Mouse (Mus musculus): Measurements from ENCODE around the gene Laptm4a. TPM values are rescaled to one million over a fixed set of nuclear protein-coding genes. Genes with fewer than 3 reads are reported as not detected.

The Laptm4a gene
- total and polyA plus RNA-seq, 2 experiments from 2014 or later = 168 to 270 TPM

DNA sequence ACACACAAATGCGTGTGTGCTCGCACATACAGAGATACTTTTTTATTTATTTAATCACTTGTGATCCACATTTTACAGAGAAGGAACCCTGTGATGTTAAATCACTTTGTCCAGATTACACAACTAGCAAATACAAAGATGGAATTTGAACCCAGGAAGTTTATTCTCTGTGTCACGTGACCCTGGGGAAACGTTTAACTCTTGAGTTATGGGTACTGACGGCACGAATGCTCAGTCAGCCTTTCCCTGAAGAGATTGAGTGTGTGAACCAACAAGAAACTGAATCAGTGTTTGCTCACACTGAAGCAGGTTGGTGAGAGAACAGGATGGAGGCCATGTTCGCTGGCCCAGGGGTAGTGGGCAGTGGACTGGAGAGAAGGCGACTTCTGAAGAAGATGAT is 39.1 kb upstream of the Laptm4a start:
- DNase-seq = no peak
- TF ChIP-seq CTCF (IDR thresholded peaks at IDR 0.05; ENCODE audit: low read depth) = no peak
- H3K4me3 ChIP-seq (ENCODE audit: low read depth, low read length) = no peak overlapping the region
- no peaks in the 10 kb centered on the region for H3K4me1 ChIP-seq (ENCODE audit: insufficient read depth)
- no peaks in the 10 kb centered on the region for H3K9me3 ChIP-seq (ENCODE audit: low read length)
- H3K27ac ChIP-seq (ENCODE audit: low read depth, low read length) = no peak overlapping the region
- H3K36me3 ChIP-seq (ENCODE audit: insufficient read depth) = no peaks in the 10 kb centered on the region
- WGBS = 88% methylated on average over 8 of the region's 8 CpGs
- H3K27me3 ChIP-seq (ENCODE audit: insufficient read depth, low read length) = no peaks in the 10 kb centered on the region
- no peak for ATAC-seq
- H3K4me2 ChIP-seq (ENCODE audit: low read depth) = no peak overlapping the region
- no peak overlapping the region for H3K9ac ChIP-seq

- Histone ChIP-seq H3K4me3 (ENCODE audit: low read depth, low read length) (no peak overlapping the region), H3K36me3 (ENCODE audit: insufficient read depth) (no peaks in the 10 kb centered on the region), H3K4me1 (ENCODE audit: insufficient read depth) (no peaks in the 10 kb centered on the region), H3K9me3 (ENCODE audit: low read length) (no peaks in the 10 kb centered on the region), H3K9ac (no peak overlapping the region), H3K27ac (ENCODE audit: low read depth, low read length) (no peak overlapping the region), H3K4me2 (ENCODE audit: low read depth) (no peak overlapping the region; the same call in 1 of the 2 replicates), H3K27me3 (ENCODE audit: insufficient read depth, low read length) (no peaks in the 10 kb centered on the region)
- TF ChIP-seq CTCF (IDR thresholded peaks at IDR 0.05; ENCODE audit: low read depth) = no peak
- peak; percentile 38; the same call in 1 of the 2 replicates for ATAC-seq
- WGBS = 21% methylated on average over 13 of the region's 13 CpGs
- DNase-seq = no peak
These were observed 36.9 kb upstream of the Laptm4a start for GRCm38 (mm10) chr12:8884426-8885145.

- no peak for DNase-seq
- Histone ChIP-seq H3K27me3 (ENCODE audit: insufficient read depth, low read length) (no peaks in the 10 kb centered on the region), H3K27ac (ENCODE audit: low read depth, low read length) (no peak overlapping the region), H3K4me3 (ENCODE audit: low read depth, low read length) (no peak overlapping the region), H3K9ac (no peak overlapping the region), H3K4me2 (ENCODE audit: low read depth) (no peak overlapping the region), H3K9me3 (ENCODE audit: low read length) (no peaks in the 10 kb centered on the region), H3K4me1 (ENCODE audit: insufficient read depth) (no peaks in the 10 kb centered on the region), H3K36me3 (ENCODE audit: insufficient read depth) (no peaks in the 10 kb centered on the region)
- no peak for TF ChIP-seq CTCF (IDR thresholded peaks at IDR 0.05; ENCODE audit: low read depth)
- peak; percentile 17; the same call in 1 of the 2 replicates for ATAC-seq
- 9% methylated on average over 4 of the region's 4 CpGs for WGBS
These were observed 36.3 kb upstream of the Laptm4a start for GRCm38 (mm10) chr12:8885146-8885543.

GRCm38 (mm10) chr12:8885950-8886349 is 35.5 kb upstream of the Laptm4a start:
- Histone ChIP-seq H3K4me1 (ENCODE audit: insufficient read depth) (no peaks in the 10 kb centered on the region), H3K27ac (ENCODE audit: low read depth, low read length) (no peak overlapping the region), H3K9me3 (ENCODE audit: low read length) (no peaks in the 10 kb centered on the region), H3K27me3 (ENCODE audit: insufficient read depth, low read length) (no peaks in the 10 kb centered on the region), H3K36me3 (ENCODE audit: insufficient read depth) (no peaks in the 10 kb centered on the region), H3K4me2 (ENCODE audit: low read depth) (no peak overlapping the region), H3K9ac (no peak overlapping the region), H3K4me3 (ENCODE audit: low read depth, low read length) (no peak overlapping the region)
- TF ChIP-seq CTCF (IDR thresholded peaks at IDR 0.05; ENCODE audit: low read depth) = no peak
- WGBS = 69% methylated on average over 3 of the region's 3 CpGs
- ATAC-seq (no peak), DNase-seq (no peak)

DNA sequence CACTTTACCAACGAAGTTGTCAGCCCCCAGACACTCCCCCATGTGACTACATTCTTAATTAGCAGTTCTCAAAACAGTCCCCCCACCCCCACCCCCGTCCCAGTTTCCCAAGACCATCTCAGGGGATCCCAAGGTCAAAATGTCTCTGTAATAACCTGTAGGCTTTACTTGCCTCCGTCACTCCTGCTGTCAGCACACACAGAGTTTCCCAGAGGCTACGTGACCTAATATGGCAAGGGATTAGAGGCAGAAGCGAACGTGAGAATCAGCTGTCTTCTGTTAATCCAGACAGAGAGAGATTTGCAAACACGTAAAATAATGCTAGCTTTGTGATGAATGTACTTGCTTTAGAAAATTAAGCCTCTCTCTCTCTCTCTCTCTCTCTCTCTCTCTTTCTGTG is 33.0 kb upstream of the Laptm4a start:
- no peak overlapping the region for H3K9ac ChIP-seq
- no peak overlapping the region for H3K4me2 ChIP-seq (ENCODE audit: low read depth)
- no peak for TF ChIP-seq CTCF (IDR thresholded peaks at IDR 0.05; ENCODE audit: low read depth)
- ATAC-seq (no peak), DNase-seq (no peak)
- H3K27ac ChIP-seq (ENCODE audit: low read depth, low read length) = no peak overlapping the region
- no peaks in the 10 kb centered on the region for H3K4me1 ChIP-seq (ENCODE audit: insufficient read depth)
- no peaks in the 10 kb centered on the region for H3K9me3 ChIP-seq (ENCODE audit: low read length)
- no peaks in the 10 kb centered on the region for H3K36me3 ChIP-seq (ENCODE audit: insufficient read depth)
- 45% methylated on average over 7 of the region's 7 CpGs for WGBS
- no peak overlapping the region for H3K4me3 ChIP-seq (ENCODE audit: low read depth, low read length)
- no peaks in the 10 kb centered on the region for H3K27me3 ChIP-seq (ENCODE audit: insufficient read depth, low read length)

GRCm38 (mm10) chr12:8889117-8889665 is 32.3 kb upstream of the Laptm4a start:
- Histone ChIP-seq H3K27ac (ENCODE audit: low read depth, low read length) (no peak overlapping the region), H3K9ac (no peak overlapping the region), H3K36me3 (ENCODE audit: insufficient read depth) (no peaks in the 10 kb centered on the region), H3K4me1 (ENCODE audit: insufficient read depth) (no peaks in the 10 kb centered on the region), H3K4me2 (ENCODE audit: low read depth) (no peak overlapping the region), H3K27me3 (ENCODE audit: insufficient read depth, low read length) (no peaks in the 10 kb centered on the region), H3K4me3 (ENCODE audit: low read depth, low read length) (no peak overlapping the region), H3K9me3 (ENCODE audit: low read length) (no peaks in the 10 kb centered on the region)
- DNase-seq = peak; percentile 74
- no peak for ATAC-seq
- TF ChIP-seq CTCF (IDR thresholded peaks at IDR 0.05; ENCODE audit: low read depth) = peak; percentile 86
- WGBS = 20% methylated on average over 10 of the region's 10 CpGs

DNA sequence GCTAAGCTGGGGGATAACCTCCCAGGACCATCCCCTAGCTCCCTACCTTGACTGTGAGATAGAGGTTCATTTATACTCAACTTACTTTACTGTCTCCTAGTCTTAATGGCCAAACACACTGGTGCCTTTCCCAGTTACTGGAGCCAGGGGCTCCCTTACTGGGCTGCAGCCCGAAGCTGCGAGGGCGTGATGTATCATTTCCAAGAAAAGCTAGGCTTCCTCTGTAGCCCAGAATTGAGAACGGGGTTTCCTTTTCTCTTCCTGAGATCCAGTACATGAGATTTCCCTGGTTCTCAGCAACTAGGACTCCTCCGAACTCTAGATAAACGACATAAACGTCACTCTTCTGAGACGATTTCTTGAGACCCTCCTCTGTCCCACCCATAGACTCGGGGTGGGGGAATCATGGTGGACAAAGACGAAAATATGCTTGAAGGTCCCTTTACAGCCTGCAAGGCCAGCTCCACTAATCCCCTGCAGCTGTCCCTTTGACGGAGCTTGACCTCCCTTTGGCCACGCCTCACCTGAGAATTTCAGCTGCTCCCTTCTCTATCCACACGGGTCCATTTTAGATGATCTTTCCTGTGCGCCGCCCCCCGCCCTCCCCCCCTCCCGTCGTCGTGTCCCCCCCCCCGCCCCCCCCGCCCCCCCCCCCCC is 28.5 kb upstream of the Laptm4a start:
- Histone ChIP-seq H3K9ac (no peak overlapping the region), H3K27ac (ENCODE audit: low read depth, low read length) (no peak overlapping the region), H3K27me3 (ENCODE audit: insufficient read depth, low read length) (no peaks in the 10 kb centered on the region), H3K4me2 (ENCODE audit: low read depth) (no peak overlapping the region; the same call in 1 of the 2 replicates), H3K36me3 (ENCODE audit: insufficient read depth) (no peaks in the 10 kb centered on the region), H3K4me3 (ENCODE audit: low read depth, low read length) (no peak overlapping the region), H3K4me1 (ENCODE audit: insufficient read depth) (no peaks in the 10 kb centered on the region), H3K9me3 (ENCODE audit: low read length) (no peaks in the 10 kb centered on the region)
- DNase-seq (no peak), ATAC-seq (no peak)
- 41% methylated on average over 16 of the region's 21 CpGs for WGBS
- no peak for TF ChIP-seq CTCF (IDR thresholded peaks at IDR 0.05; ENCODE audit: low read depth)

Measured in forebrain, postnatal 0 days (tissue).